Mouse (Mus musculus): Measurements from ENCODE around the gene Rps15. TPM values are rescaled to one million over a fixed set of nuclear protein-coding genes. Genes with fewer than 3 reads are reported as not detected.

Gene Rps15
- 1,702 and 2,447 TPM in 2 replicates for polyA plus RNA-seq (2012; rRNA removed)

DNA sequence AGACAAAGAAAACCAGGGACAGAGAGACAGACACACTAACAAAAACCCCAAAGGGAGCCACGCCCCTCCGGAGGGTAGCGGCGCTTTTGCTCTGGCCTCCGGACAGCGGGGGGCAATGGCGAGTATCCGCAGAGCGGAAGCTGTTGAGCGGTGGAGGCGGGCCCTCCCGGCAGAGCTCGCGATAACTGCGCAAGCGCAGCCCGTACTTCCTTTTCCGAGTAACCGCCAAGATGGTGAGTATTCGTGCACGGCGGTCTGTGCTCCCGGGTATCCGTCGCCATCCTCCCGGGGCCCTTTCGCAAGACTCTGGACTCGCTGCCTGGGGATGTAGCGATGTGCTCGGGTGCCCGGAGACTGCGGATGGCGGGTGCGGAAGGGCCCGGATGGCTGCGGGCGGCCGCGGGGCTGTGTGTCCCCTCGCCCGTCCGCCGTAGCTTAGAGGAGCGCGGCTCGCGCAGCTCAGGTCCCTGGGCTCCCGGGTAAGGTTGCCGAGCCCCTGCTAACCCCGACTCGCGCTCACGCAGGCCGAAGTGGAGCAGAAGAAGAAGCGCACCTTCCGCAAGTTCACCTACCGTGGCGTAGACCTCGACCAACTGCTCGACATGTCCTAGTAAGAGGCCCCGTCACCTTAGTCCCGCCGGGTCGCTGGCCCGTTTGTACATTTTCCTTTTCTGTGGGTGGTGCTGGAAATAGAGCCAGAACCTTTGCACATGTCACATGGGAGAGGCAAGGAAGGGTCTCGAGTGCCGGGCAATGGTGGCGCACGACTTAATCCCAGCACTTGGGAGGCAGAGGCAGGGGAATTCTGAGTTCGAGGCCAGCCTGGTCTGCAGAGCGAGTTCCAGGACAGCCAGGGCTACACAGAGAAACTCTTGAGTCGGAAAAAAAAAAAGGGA, at the start of gene Rps15:
Gene Rps15, plus strand, starts transcription at position 203 of the 896 bp plus-strand sequence.

DNA sequence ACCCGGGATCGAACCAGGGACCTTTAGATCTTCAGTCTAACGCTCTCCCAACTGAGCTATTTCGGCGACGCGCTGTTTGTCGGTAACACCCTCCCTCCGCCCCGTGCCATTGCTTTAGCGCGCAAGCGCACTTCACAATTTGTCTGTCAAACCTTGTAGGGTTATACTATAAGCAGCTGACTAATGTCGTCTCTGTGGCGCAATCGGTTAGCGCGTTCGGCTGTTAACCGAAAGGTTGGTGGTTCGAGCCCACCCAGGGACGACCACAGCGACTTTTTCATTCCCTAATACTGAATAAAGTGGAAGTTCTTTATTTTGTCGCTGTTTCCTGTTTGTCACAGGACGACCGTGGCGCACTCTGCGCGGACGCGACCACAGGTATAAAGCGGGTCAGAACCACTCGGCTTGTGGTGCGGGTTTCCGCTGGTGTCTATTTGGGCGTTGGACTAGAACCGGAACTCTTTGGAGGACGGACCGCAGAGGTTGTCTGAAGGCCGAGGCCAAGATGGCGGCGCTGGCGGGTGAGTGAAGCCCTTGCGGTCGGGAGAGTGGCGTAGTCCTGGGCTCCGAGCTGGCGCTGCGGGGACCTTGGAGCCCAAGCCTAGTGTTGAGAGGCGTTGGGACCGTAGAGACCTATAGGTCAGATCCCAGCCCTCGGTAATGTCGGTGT, 43.1 kb upstream of the Rps15 start, which contains the start of gene Ndufs7:
Gene Ndufs7, plus strand, starts transcription at position 151 of the 670 bp plus-strand sequence.

GRCm38 (mm10) chr10:80260642-80261584, 31.3 kb upstream of the Rps15 start, which contains the start of the genes Gamt and Dazap1:
Gamt (minus strand) TSS chr10:80261012.
Dazap1 (plus strand) TSS chr10:80261486.

DNA sequence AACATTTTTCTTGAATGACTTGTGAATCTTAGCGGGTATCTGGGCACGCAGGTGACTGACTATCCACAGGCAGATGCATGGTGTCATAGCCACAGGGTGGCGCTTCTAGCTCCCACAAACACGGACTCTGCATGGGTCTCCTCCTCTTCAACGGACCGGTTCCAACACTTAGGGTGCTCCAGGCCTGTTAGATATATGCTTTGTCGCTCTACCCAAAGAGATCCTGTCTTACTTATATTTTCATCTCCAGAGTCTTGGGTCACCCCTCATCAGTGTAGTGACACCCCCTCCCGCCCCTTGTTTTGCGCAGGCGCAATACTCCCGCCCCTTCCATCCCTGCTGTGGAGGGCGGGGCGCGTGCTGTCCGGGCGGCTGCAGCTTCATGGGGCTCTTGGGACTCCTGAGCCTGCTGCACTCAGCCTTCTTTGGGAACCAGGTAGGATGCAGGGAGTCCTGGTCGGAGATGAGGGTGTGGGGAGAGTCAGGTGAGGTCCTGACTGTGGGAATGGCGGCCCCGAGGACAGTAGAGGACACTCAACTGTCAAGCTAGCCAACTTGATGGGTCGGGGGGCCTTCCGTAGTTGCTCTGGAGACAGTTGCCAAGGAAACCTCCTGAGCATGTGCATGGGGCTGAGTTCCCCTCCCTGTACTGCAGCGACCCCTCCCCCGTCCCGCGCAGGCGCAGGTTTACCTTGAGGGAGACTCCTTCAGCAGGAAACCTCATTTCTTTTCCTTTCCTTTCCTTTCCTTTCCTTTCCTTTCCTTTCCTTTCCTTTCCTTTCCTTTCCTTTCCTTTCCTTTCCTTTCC, 3.6 kb downstream of the Rps15 start, which contains the start of gene Apc2:
Gene Apc2, plus strand, starts transcription at position 360 of the 808 bp plus-strand sequence.

DNA sequence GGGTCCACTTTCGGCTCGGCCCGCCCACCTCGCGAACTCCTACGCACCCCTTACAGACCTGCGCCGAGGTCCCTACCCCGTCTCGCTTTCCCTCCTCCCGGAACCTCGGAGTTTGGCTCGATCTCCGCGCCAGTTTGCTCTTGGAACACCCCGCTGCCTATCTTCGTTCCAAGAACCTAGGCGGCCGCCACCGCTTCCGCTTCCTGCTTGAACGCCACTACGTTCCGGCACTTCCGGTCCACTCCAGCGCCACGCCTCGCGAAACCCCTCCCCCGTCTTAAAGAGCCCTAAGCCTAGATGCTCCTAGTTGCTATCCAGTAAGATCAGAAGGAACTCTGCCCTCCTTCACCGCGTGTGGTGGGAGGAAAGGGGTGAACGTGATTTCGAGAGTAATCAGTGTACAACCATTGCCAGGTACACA, 28.1 kb downstream of the Rps15 start, which contains the start of gene 2310011J03Rik:
Gene 2310011J03Rik, minus strand, starts transcription at position 198 of the 421 bp plus-strand sequence.

DNA sequence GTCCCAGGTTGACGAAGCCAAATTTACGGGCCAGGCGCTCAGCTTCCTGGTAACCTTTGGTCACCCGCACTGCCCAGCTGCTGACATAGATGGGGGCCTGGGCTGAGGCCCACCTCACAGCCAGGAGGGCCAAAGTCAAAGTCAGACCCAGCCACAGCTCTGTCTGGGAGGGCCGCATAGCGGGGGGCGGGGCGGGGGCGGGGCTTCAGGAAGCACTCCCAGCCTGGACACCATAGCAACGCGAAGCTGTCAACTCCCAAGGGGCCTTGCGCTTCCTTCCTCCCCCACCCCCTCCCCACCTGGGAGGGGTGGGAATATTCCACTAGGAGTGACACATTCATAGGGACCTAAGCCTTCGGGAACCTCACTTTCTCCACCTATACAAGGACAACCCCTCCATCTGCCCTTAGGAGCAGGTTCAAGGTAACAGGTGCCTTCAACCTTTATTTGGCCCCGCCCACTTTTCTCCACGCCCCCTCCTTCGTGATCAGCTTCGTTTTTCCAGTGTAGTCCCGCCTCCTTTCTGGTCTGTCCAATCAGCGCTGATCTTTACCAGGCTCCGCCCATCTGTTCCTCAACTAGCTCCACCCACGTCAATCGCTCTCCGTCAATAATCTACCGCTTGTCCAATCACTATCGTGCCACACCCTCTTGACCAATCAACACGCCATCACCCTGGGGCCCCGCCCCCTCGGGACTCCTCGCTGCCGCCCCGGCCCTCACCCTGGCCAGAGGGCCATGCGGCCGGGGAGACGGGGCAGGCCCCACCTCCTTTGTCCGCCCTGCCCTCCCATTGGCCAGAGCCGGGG, 37.2 kb downstream of the Rps15 start, which contains the start of the genes Pcsk4 and Reep6:
Gene Pcsk4, minus strand, starts transcription at position 226 of the 809 bp plus-strand sequence.
Gene Reep6, plus strand, starts transcription at position 681 of the 809 bp plus-strand sequence.

Other genes with a start within 250 kb of the Rps15 start
- 332 and 514 TPM in 2 replicates for gene Gpx4, start 245.3 kb upstream of the Rps15 start, polyA plus RNA-seq (2012; rRNA removed)
- gene Sbno2, start 186.9 kb upstream of the Rps15 start, polyA plus RNA-seq (2012; rRNA removed): 82.3 and 100 TPM in 2 replicates
- 125 and 133 TPM in 2 replicates for gene Stk11, start 176.7 kb upstream of the Rps15 start, polyA plus RNA-seq (2012; rRNA removed)
- 2,828 and 3,041 TPM in 2 replicates for gene Atp5d, start 153.8 kb upstream of the Rps15 start, polyA plus RNA-seq (2012; rRNA removed)
- 14.1 and 17.1 TPM in 2 replicates for gene Cbarp, start 151.6 kb upstream of the Rps15 start, polyA plus RNA-seq (2012; rRNA removed)
- 174 and 187 TPM in 2 replicates for gene Midn, start 144.2 kb upstream of the Rps15 start, polyA plus RNA-seq (2012; rRNA removed)
- 98.7 and 100 TPM in 2 replicates for gene Cirbp, start 126.5 kb upstream of the Rps15 start, polyA plus RNA-seq (2012; rRNA removed)
- 18.0 and 23.5 TPM in 2 replicates for gene 1600002K03Rik, start 119.5 kb upstream of the Rps15 start, polyA plus RNA-seq (2012; rRNA removed)
- 3.4 and 3.6 TPM in 2 replicates for gene Efna2, start 113.0 kb upstream of the Rps15 start, polyA plus RNA-seq (2012; rRNA removed)
- gene Mum1, start 66.0 kb upstream of the Rps15 start, polyA plus RNA-seq (2012; rRNA removed): 25.4 and 27.3 TPM in 2 replicates
- 917 and 1,055 TPM in 2 replicates for gene Ndufs7, start 43.3 kb upstream of the Rps15 start, polyA plus RNA-seq (2012; rRNA removed)
- gene Gamt, start 31.4 kb upstream of the Rps15 start, polyA plus RNA-seq (2012; rRNA removed): 12.4 and 22.1 TPM in 2 replicates
- 79.6 and 86.9 TPM in 2 replicates for gene Dazap1, start 31.0 kb upstream of the Rps15 start, polyA plus RNA-seq (2012; rRNA removed)
- 1.8 and 2.0 TPM in 2 replicates for gene Apc2, start 3.5 kb downstream of the Rps15 start, polyA plus RNA-seq (2012; rRNA removed)
- gene 2310011J03Rik, start 28.1 kb downstream of the Rps15 start, polyA plus RNA-seq (2012; rRNA removed): 55.6 and 67.7 TPM in 2 replicates
- 20.6 and 24.0 TPM in 2 replicates for gene Pcsk4, start 37.0 kb downstream of the Rps15 start, polyA plus RNA-seq (2012; rRNA removed)
- gene Reep6, start 37.5 kb downstream of the Rps15 start, polyA plus RNA-seq (2012; rRNA removed): 27.3 and 36.0 TPM in 2 replicates
- gene Adamtsl5, start 56.0 kb downstream of the Rps15 start, polyA plus RNA-seq (2012; rRNA removed): 27.8 and 29.2 TPM in 2 replicates
- gene Plk5, start 64.0 kb downstream of the Rps15 start, polyA plus RNA-seq (2012; rRNA removed): 0.38 and 0.71 TPM in 2 replicates
- gene Mex3d, start 95.2 kb downstream of the Rps15 start, polyA plus RNA-seq (2012; rRNA removed): 23.9 and 24.3 TPM in 2 replicates
- gene Mbd3, start 107.1 kb downstream of the Rps15 start, polyA plus RNA-seq (2012; rRNA removed): 112 and 120 TPM in 2 replicates
- 2,050 and 2,937 TPM in 2 replicates for gene Uqcr11, start 114.4 kb downstream of the Rps15 start, polyA plus RNA-seq (2012; rRNA removed)
- gene Tcf3, start 141.2 kb downstream of the Rps15 start, polyA plus RNA-seq (2012; rRNA removed): 84.9 and 86.2 TPM in 2 replicates
- 0.02 TPM in 1 of 2 replicates, not detected in the other for gene Onecut3, start 202.4 kb downstream of the Rps15 start, polyA plus RNA-seq (2012; rRNA removed)
- not detected in 2 replicates for gene Atp8b3, start 246.7 kb downstream of the Rps15 start, polyA plus RNA-seq (2012; rRNA removed)